Mouse (Mus musculus) neural tube, embryonic 10.5 days (tissue): ENCODE measurements at regions not wholly inside any gene's neighbourhood (a gene's known extent, or its start where the extent isn't known, plus 50 kb on each side); places are given as distances from the start of the nearest gene placed in this dataset.

Source experiments
- DNase-seq: peaks from one replicate; pipeline ENCODE4 v3.0.0-alpha.2; 2017; ENCODE audit warnings: low spot score; ENCODE audit errors: extremely low spot score

- DNase-seq: no peak
These were observed 2310.3 kb upstream of the Lrrc6 start for GRCm38 (mm10) chr15:68811041-68811440.

GRCm38 (mm10) chr15:68810593-68810992, 2309.9 kb upstream of the Lrrc6 start:
- no peak for DNase-seq

GRCm38 (mm10) chr15:68808175-68808574, 2307.5 kb upstream of the Lrrc6 start:
- DNase-seq: no peak

GRCm38 (mm10) chr15:68804254-68804653, 2303.5 kb upstream of the Lrrc6 start:
- no peak for DNase-seq

GRCm38 (mm10) chr15:68801763-68802162, 2301.1 kb upstream of the Lrrc6 start:
- DNase-seq: no peak

GRCm38 (mm10) chr15:68797406-68797805, 2296.7 kb upstream of the Lrrc6 start:
- DNase-seq: no peak

GRCm38 (mm10) chr15:68795239-68795960, 2294.7 kb upstream of the Lrrc6 start:
- no peak for DNase-seq

GRCm38 (mm10) chr15:68759948-68760347, 2259.2 kb upstream of the Lrrc6 start:
- no peak for DNase-seq

- no peak for DNase-seq
These were observed 2254.5 kb upstream of the Lrrc6 start for GRCm38 (mm10) chr15:68755255-68755654.

GRCm38 (mm10) chr15:68754834-68755233, 2254.1 kb upstream of the Lrrc6 start:
- DNase-seq: no peak

GRCm38 (mm10) chr15:68739344-68739743, 2238.6 kb upstream of the Lrrc6 start:
- no peak for DNase-seq

- no peak for DNase-seq
These were observed 2220.5 kb upstream of the Lrrc6 start for GRCm38 (mm10) chr15:68721250-68721649.

GRCm38 (mm10) chr15:68719486-68719885, 2218.8 kb upstream of the Lrrc6 start:
- DNase-seq: no peak

GRCm38 (mm10) chr15:68714337-68714736, 2213.6 kb upstream of the Lrrc6 start:
- no peak for DNase-seq

GRCm38 (mm10) chr15:68707306-68707705, 2206.6 kb upstream of the Lrrc6 start:
- DNase-seq: no peak

GRCm38 (mm10) chr15:68695041-68695650, 2194.4 kb upstream of the Lrrc6 start:
- DNase-seq: no peak

GRCm38 (mm10) chr15:68667462-68667861, 2166.8 kb upstream of the Lrrc6 start:
- DNase-seq: no peak

GRCm38 (mm10) chr15:68665331-68665730, 2164.6 kb upstream of the Lrrc6 start:
- DNase-seq: no peak

- DNase-seq: no peak
These were observed 2156.0 kb upstream of the Lrrc6 start for GRCm38 (mm10) chr15:68656722-68657121.

GRCm38 (mm10) chr15:68655046-68655445, 2154.3 kb upstream of the Lrrc6 start:
- no peak for DNase-seq

GRCm38 (mm10) chr15:68650609-68651008, 2149.9 kb upstream of the Lrrc6 start:
- DNase-seq: no peak

GRCm38 (mm10) chr15:68650033-68650432, 2149.3 kb upstream of the Lrrc6 start:
- DNase-seq: peak; percentile 51

GRCm38 (mm10) chr15:68646865-68647264, 2146.2 kb upstream of the Lrrc6 start:
- no peak for DNase-seq
